In the genomic region with DNA sequence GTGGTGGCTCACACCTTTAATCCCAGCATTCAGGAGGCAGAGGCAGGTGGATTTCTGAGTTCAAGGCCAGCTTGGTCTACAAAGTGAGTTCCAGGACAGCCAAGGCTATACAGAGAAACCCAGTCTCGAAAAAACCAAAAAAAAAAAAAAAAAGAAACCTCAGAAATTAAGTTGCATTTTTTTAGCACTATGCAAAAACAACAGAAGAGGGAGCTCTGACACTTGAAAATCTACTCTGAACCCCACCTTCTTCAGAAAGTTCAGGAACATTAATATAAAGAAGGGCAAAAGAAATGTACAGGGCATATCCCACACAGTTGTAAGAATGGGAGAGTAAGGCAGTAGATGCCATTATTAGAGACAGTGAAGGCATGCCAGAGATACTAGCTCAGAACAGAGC, we compare ENCODE assay signal across 7 mouse cellular contexts. TPM values are rescaled to one million over a fixed set of nuclear protein-coding genes. Genes with fewer than 3 reads are reported as not detected.
DNase-seq lines count a peak whose midpoint lies in the region; ATAC-seq and TF ChIP-seq lines count a peak whose summit lies in the region.
"Not testable (repeated sequence)": the region's sequence is repeated elsewhere in the genome, so short reads cannot be mapped to it uniquely, and the experiment has no call there.

No protein-coding gene starts in this region.

- 17% methylated on average over 1 of the region's 1 CpGs for WGBS in embryonic facial prominence, embryonic 14.5 days
- WGBS in hindbrain, postnatal 0 days, result 42% methylated on average over 1 of the region's 1 CpGs

- H3K79me2 ChIP-seq in MEL (ENCODE audit: control insufficient read depth, insufficient read depth, low read length, poor library complexity), result not testable (repeated sequence)

- not testable (repeated sequence) for TF ChIP-seq EP300 in MEL (IDR thresholded peaks at IDR 0.05; ENCODE audit: low read depth in 1 of 2, low read length in 2 of 2)

- DNase-seq in 416B (ENCODE audit: low read depth) (peak; percentile 62), MEL (ENCODE audit: low read depth, low spot score) (peak; percentile 50)
- DNase-seq in embryonic facial prominence, embryonic 14.5 days (ENCODE audit: low spot score), result peak; percentile 19
- DNase-seq in hindbrain, postnatal 0 days (ENCODE audit: low spot score), result peak; percentile 6
- peak; percentile 3 for DNase-seq in kidney, postnatal 14 days
- peak; percentile 27 for DNase-seq in lung, postnatal 10 days
- peak; percentile 5 for DNase-seq in retina, embryonic 14.5 days (ENCODE audit: low spot score)

- H3K9ac ChIP-seq in MEL (ENCODE audit: control insufficient read depth, low read depth, low read length, poor library complexity, severe bottlenecking); embryonic facial prominence, embryonic 14.5 days (ENCODE audit: low read depth, low read length); hindbrain, postnatal 0 days (replicated peaks; ENCODE audit: low read length): not testable (repeated sequence)

- not testable (repeated sequence) for ATAC-seq in embryonic facial prominence, embryonic 14.5 days (ENCODE audit: low read depth); hindbrain, postnatal 0 days

- not testable (repeated sequence) for H3K27me3 ChIP-seq in MEL (ENCODE audit: control insufficient read depth in 1 of 2, insufficient read depth in 2 of 2, low read length in 2 of 2); embryonic facial prominence, embryonic 14.5 days (replicated peaks; ENCODE audit: control insufficient read depth, insufficient read depth, low read length); hindbrain, postnatal 0 days (ENCODE audit: insufficient read depth, low read length)

- H3K4me2 ChIP-seq in embryonic facial prominence, embryonic 14.5 days (ENCODE audit: low read depth, low read length); hindbrain, postnatal 0 days (ENCODE audit: low read depth, low read length): not testable (repeated sequence)

- TF ChIP-seq POLR2A in MEL (IDR thresholded peaks at IDR 0.05; ENCODE audit: control insufficient read depth in 1 of 2, insufficient read depth in 1 of 2, low read depth in 1 of 2, low read length in 2 of 2, poor library complexity in 1 of 2), result not testable (repeated sequence)

- not testable (repeated sequence) for H3K27ac ChIP-seq in MEL (ENCODE audit: control insufficient read depth, low read depth, low read length); embryonic facial prominence, embryonic 14.5 days (replicated peaks; ENCODE audit: low read depth, low read length); hindbrain, postnatal 0 days

- TF ChIP-seq RAD21 in MEL (IDR thresholded peaks at IDR 0.05; ENCODE audit: low read depth, low read length), result peak; percentile 75

- H3K9me3 ChIP-seq in MEL (replicated peaks; ENCODE audit: insufficient read depth, low read length); embryonic facial prominence, embryonic 14.5 days (ENCODE audit: control insufficient read depth, low read length); hindbrain, postnatal 0 days (ENCODE audit: low read length): not testable (repeated sequence)

- H3K4me3 ChIP-seq in MEL (ENCODE audit: control insufficient read depth in 1 of 2, insufficient read depth in 1 of 2, low read depth in 2 of 2, low read length in 2 of 2); embryonic facial prominence, embryonic 14.5 days (ENCODE audit: low read depth, low read length); hindbrain, postnatal 0 days (ENCODE audit: low read length): not testable (repeated sequence)

- not testable (repeated sequence) for H3K4me1 ChIP-seq in MEL (ENCODE audit: control insufficient read depth in 1 of 2, insufficient read depth in 2 of 2, low read length in 2 of 2); embryonic facial prominence, embryonic 14.5 days (ENCODE audit: control insufficient read depth, insufficient read depth, low read length); hindbrain, postnatal 0 days (ENCODE audit: insufficient read depth, low read length)

- TF ChIP-seq CTCF in MEL (IDR thresholded peaks at IDR 0.05 in 2 of 3, conservative IDR thresholded peaks at IDR 0.05 in 1 of 3; ENCODE audit: control insufficient read depth in 1 of 3, insufficient read depth in 1 of 3, low read depth in 2 of 3, low read length in 3 of 3, poor library complexity in 1 of 3, severe bottlenecking in 1 of 3), result peak in 2 of 3 experiments; percentile 21 to 64; a peak in 3 of 6 replicates
- 0 out of 2 replicates have a peak, but pooled peaks have one; percentile 21 for TF ChIP-seq CTCF in hindbrain, postnatal 0 days (IDR thresholded peaks at IDR 0.05; ENCODE audit: low read depth)

- H3K36me3 ChIP-seq in MEL (ENCODE audit: control insufficient read depth in 1 of 2, insufficient read depth in 2 of 2, low read length in 2 of 2); embryonic facial prominence, embryonic 14.5 days (ENCODE audit: control insufficient read depth, insufficient read depth, low read length); hindbrain, postnatal 0 days (ENCODE audit: insufficient read depth, low read length): not testable (repeated sequence)

TF ChIP-seq in MEL, 35 proteins besides CTCF, POLR2A, EP300 and RAD21:
- peak; percentile 49 for TF ChIP-seq SMC3 (IDR thresholded peaks at IDR 0.05; ENCODE audit: low read depth, low read length)
- TF ChIP-seq ZC3H11A (IDR thresholded peaks at IDR 0.05; ENCODE audit: low read depth, low read length), result peak; percentile 47
- TF ChIP-seq ZNF384 (IDR thresholded peaks at IDR 0.05; ENCODE audit: low read depth, low read length), result peak; percentile 92
TF ChIP-seq in MEL: peak in this region for 3; not testable (repeated sequence) for 32.

RNA-seq across cellular contexts. Expression of a gene that starts 6.7 kb away (rescaled TPM):
- 98.2 and 115 TPM in 2 replicates for total RNA-seq in MEL (2012; rRNA removed)
- polyA plus RNA-seq in MEL (2012; ENCODE audit: insufficient read depth in 1 of 2, insufficient read length in 2 of 2, low read depth in 1 of 2, low replicate concordance in 2 of 2, missing spikeins in 1 of 2), result 100 to 1,000 TPM; 174 to 236 TPM
- 91.1 and 95.0 TPM in 2 replicates for polyA plus RNA-seq in embryonic facial prominence, embryonic 14.5 days (2014; fragmentation: Nextera tagmentation; extraction: Ambion mirVana)
- total RNA-seq in hindbrain, postnatal 0 days (2014; rRNA removed), result 294 and 310 TPM in 2 replicates
- 381 and 392 TPM in 2 replicates for polyA plus RNA-seq in hindbrain, postnatal 0 days (2015; fragmentation: Nextera tagmentation; extraction: Ambion mirVana)

Comparison
In these comparisons a context has a peak if more than half of its experiments do, and no peak if none do; other contexts are left out.
1. DNase-seq: peak in every context shown above with its lines; median percentile 62 in 416B; 50 in MEL; 27 in lung, postnatal 10 days; 19 in embryonic facial prominence, embryonic 14.5 days; 6 in hindbrain, postnatal 0 days; 5 in retina, embryonic 14.5 days; 3 in kidney, postnatal 14 days.